Mouse (Mus musculus): ENCODE results near the gene Tec. TPM values are rescaled to one million over a fixed set of nuclear protein-coding genes. Genes with fewer than 3 reads are reported as not detected.

Tec gene
- total RNA-seq, 2 experiments from 2014 or later: 13.2 TPM

DNA sequence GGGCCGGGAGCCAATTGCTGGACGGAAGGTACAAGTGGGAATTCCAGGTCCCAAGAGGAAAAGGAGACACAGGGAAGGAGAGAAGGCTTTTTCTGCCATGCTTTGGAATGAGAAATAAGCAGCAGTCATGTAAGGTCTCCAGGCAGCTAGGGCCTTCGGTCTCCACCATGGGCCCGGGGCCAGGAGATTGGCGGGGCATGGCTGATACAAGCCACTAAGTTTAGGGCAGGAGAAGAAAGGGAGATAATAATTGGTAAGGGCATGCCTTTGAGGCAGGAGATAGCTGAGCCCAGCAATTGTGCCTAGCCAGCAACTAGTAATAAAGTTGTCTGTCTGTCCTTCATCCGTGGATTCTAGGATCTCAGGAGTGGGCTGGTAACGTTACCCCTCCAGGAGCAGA is 85.2 kb downstream of the Tec start:
- DNase-seq: no peak

DNA sequence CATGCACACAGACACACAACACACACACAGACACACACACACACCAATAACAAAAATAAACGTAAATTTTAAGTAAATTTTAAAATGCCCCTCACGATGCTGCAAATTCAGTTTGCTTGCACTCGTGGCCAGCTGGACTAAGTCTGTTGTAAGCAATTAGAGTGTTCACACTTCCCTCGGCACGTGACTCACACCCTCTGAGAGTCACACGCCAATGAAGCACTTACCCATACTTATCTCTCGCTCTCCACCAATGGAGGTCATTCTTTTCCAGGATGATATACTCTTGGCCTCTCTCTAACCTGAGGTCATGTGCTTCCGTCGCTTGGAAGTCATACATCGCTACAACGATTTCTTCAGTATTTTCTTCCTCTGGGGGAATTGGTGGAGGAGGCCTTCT is 86.5 kb downstream of the Tec start:
- DNase-seq: no peak

- DNase-seq: no peak
Observed at GRCm38 (mm10) chr5:72776595-72776994, 91.7 kb downstream of the Tec start.

DNA sequence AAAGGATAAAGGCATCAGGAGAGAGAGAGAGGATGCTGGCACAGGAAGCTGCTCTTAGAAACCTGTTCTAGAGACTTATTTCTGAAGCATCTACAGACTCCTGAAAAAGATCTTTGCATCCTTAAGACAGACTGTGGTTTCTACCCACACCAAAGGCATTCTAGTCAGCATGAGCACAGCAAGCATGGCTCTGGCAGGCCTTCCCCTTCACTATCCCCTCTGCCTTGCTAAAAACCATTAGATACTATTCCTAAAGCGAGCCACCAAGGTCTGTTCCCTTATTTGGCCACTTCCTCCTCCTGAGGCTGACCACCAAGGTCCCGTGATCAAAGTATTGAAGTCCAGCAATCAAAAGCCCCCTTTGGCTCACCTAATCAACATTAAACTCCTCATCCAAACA is 92.2 kb downstream of the Tec start:
- DNase-seq: no peak

GRCm38 (mm10) chr5:72769841-72770240 is 98.4 kb downstream of the Tec start:
- DNase-seq: no peak

DNA sequence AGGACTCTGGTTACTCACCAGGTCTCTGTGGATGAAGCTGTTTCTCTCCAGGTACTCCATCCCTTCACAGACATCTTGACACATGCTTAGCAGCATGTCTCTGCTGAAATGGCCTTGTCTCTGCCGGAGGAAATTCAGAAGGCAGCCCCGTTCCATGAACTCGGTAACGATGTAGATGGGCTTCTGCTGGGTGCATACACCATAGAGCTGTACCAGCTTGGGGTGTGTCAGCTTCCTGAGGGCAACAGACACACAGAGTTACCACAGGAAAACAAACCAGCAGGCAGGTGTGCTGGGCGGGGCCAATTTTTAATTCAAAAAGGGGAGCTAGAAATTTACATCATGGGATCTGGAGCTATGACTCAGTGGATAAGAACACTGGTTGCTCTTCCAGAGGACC is 104.7 kb downstream of the Tec start:
- no peak for DNase-seq

DNA sequence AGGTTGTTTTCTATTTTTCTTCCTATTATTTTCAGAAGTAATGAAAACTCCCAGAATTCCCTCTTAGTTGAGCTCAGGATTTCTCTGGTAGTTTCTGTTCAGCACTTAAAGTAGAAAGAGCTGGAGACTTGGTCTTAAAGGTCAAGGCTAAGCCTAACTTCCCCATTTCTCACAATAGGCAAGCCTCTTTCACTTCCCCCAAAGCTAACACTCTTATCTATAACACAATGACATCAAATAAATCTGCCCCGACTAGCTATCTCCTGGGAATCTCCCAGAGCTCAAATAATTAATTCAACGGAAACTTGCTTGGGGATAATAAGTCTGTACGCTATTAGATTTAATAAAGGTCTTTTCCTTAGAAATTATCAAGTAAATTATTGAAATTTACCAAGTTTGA is 105.3 kb downstream of the Tec start:
- no peak for DNase-seq

DNA sequence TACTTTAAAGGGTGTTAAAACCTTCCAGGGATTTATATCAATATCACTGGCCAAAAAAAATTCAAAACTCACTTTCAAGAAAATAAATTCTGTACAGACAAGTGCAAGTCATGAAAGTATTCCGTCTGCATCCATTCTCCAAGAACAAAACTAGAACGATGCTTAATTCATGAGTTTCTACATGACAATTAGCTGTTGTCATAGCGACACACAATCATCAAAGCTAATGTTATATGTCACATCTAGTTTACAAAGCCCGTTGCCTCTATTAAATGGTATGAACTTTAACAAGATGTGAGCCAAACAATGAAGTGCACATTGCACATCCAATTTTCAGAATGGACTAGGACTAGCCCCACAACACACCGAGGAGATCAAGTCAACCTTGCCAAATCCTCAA is 106.5 kb downstream of the Tec start:
- DNase-seq: no peak

DNA sequence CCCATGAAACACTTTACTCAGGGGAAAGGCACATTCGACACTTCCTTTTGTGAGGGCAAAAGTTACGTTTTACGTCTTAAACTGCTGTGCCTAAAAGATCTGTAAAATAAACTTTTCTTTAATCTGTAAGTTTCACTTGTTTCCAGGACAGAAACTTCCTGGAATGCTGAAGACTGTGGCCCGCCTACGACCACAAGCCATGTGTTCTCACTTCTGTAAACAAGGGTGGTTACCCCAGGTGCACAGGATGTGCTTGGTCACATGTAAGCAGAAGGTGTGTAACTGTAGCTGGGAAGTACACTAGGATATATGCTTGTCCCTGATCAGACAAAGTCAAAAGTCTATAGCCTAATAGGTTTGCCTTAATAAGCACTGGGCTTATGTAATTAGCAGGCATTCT is 107.0 kb downstream of the Tec start:
- DNase-seq: no peak

DNA sequence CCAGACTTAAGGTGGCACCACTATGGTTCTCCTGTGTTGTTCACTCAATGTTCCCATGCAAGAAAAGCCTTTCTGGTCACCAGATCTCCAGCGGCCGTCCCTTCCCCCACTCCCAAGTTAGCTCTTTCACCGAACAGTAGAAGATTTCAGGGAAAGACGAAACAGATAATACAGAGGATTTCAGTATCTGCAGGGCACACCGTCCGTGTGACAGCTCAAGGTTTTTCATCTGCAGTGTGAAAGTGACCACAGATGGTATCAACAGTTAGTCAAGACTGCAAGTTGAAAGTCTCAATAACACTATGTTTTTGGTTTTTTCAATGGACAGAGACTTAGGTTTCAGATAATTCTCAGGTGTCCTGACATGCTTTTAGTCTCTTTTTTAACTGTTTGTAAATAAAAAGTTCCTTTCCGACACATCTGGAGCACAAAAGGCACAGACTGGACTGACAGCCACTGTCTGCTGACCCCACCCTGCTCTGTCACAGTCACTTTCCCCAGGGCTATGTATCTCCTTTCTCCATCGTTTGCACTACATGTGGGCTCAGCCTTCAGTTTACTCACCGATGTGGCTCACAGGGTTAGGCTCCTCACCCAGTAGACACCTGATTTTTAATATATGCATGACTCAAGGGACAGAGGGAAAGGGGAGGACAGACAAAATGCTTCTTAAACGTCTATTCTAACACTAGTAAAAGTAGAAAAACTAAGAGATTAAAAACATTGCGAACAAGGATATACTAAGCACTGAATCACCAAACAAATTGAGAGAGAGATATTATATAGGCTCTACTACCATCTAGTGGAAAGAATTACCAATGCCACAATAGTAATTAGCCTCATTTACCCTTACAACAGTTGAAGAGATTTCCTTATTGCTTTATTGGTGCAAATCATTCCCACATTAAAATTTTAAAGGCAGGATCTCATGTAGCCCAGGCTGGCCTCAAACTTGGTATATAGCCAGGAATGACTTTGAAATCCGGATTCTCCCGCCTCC is 109.1 kb downstream of the Tec start:
- DNase-seq: no peak

GRCm38 (mm10) chr5:72757155-72757773 is 111.0 kb downstream of the Tec start:
- no peak for DNase-seq

- no peak for DNase-seq
Observed at GRCm38 (mm10) chr5:72755941-72756340, 112.3 kb downstream of the Tec start.

DNA sequence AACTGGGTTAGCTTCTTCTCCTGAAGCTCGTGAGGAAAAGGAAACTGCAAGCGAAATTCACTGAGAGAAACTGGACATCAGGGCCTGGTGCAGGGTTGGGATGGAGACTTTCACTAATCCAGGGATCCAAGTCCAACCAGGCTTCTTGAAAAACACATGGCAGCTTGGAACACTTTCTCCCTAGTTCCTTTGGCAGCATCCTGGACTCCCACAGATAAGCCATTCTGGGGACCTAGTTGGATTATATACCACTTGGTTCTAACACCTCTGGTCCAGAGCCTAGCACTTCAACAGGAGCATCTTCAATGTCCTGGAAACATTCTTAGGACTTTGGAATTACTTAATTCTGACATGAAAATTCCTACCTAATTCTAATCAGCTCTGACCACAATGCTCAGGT is 113.2 kb downstream of the Tec start:
- DNase-seq: no peak

- no peak for DNase-seq
Observed at GRCm38 (mm10) chr5:72752585-72752984, 115.7 kb downstream of the Tec start, which contains the start of gene Txk. TSS of gene Txk (minus strand) at chr5:72752777.

- no peak for DNase-seq
Observed at GRCm38 (mm10) chr5:72751056-72751758, 117.1 kb downstream of the Tec start.

- DNase-seq: no peak
Observed at GRCm38 (mm10) chr5:72750226-72750625, 118.1 kb downstream of the Tec start.

GRCm38 (mm10) chr5:72748659-72749265 is 119.5 kb downstream of the Tec start:
- DNase-seq: no peak

GRCm38 (mm10) chr5:72747384-72747783 is 120.9 kb downstream of the Tec start:
- no peak for DNase-seq

DNA sequence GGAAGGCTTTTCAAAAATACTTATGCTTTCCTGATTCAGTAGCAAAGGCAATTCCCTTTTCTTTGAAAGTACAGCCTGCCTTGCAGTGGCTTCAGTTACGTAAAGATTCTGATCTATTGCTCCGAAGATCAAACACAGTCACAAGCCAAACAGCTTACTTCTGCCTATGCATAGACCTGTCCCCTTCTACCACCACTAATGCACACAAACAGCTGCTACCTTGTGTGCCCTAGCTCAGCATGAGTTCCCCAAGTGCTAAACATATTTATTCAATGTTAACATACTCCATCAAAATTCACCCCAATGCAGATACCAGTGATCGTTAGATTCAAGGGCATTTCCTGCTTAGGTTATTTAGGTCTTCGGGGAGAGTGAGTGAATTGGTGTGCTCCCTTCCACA is 121.8 kb downstream of the Tec start:
- DNase-seq: no peak

DNA sequence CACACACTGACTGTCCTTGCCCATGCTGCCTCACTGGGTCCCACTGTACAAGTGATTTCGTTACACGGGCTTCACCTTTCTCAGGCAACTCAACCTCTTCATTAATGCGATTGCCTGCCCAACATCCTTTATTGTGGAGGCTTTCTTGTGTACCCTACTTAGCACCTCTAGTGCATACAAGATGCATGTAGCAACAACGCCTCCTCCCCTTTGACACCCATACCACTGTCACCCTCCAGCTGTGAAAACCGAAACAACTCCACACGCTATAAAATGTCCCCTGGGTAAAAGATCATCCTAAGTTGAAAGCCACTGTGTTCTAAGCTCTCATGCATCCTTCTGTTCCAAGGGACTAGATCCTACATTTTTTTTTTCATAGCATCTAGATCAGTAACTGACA is 125.2 kb downstream of the Tec start:
- DNase-seq: no peak

- no peak for DNase-seq
Observed at GRCm38 (mm10) chr5:72736868-72737267, 131.4 kb downstream of the Tec start.

- no peak for DNase-seq
Observed at GRCm38 (mm10) chr5:72736437-72736836, 131.8 kb downstream of the Tec start.

- DNase-seq: no peak
Observed at GRCm38 (mm10) chr5:72735763-72736162, 132.5 kb downstream of the Tec start.

Data from heart, postnatal 4 days (tissue).